Mouse (Mus musculus): ENCODE measurements around the gene Zfp341. TPM values are rescaled to one million over a fixed set of nuclear protein-coding genes. Genes with fewer than 3 reads are reported as not detected.

Gene Zfp341
- polyA plus RNA-seq, 1 experiment from 2014 or later: 0.85 TPM

DNA sequence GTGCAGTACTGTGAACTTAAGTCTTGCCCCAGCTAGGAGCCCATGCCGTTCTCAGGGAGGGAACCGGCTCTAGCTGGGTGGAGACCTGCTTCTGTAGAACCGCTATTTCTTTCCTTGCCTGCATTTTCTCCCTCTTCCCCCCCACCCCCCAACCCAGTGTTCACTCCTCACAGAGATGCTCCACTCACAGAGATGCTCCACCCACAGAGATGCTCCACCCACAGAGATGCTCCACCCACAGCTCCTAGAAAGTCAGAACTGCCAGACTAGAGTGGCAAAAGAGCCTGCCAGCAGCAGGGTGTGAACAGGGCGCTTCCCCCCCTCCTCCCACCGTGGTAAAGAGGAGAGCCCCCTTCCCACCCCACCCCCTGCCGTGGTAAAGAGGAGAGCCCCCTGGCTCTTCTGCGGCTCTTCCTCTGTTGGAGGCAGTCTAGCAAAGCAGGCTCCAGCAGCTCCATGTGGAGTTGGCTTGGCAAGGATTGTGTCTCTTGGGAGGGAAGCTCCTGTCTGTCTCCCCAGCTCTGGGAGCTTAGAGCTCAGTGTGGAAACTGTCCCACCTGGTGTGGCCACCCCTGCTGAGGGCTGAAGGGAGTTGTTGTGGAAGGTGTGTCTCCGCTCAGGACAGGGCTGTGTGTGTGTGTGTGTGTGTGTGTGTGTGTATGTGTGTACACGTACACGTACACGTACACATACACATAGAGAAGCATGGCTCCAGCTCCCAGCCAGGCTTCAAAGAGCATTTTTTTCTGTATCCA is 80.3 kb downstream of the Zfp341 start:
- no peak for TF ChIP-seq EP300 (IDR thresholded peaks at IDR 0.05; ENCODE audit: low read depth)
- TF ChIP-seq CTCF (IDR thresholded peaks at IDR 0.05; ENCODE audit: low read depth): no peak
- Histone ChIP-seq H3K36me3 (replicated peaks; ENCODE audit: insufficient read depth, low read length) (peaks cover 49% of the 10 kb centered on the region), H3K4me2 (ENCODE audit: low read depth, low read length) (no peak overlapping the region), H3K4me3 (ENCODE audit: low read depth, low read length) (no peak overlapping the region), H3K27me3 (ENCODE audit: insufficient read depth, low read length) (no peaks in the 10 kb centered on the region), H3K9me3 (ENCODE audit: low read length) (no peaks in the 10 kb centered on the region), H3K27ac (ENCODE audit: low read depth) (no peak overlapping the region), H3K4me1 (ENCODE audit: insufficient read depth) (no peaks in the 10 kb centered on the region), H3K9ac (replicated peaks) (no peak overlapping the region)
- DNase-seq: no peak
- WGBS (ENCODE audit: insufficient replicate concordance): 83% methylated on average over 11 of the region's 11 CpGs
- ATAC-seq: no peak

DNA sequence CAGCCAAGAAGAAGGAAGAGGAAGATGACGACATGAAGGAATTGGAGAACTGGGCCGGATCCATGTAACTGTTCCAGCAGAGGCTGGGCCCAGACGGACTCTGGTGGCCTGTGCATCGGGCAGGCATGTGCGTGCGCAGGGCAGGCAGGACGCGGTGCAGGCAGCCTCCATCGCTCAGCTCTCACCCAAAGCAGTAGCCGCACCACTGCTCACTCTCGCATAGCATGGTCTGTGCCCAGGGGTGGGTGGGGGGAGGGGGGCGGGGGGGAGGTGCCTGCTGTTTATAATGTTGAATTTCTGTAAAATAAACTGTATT is 80.8 kb downstream of the Zfp341 start:
- Histone ChIP-seq H3K27ac (ENCODE audit: low read depth) (no peak overlapping the region), H3K27me3 (ENCODE audit: insufficient read depth, low read length) (no peaks in the 10 kb centered on the region), H3K36me3 (replicated peaks; ENCODE audit: insufficient read depth, low read length) (peaks cover 49% of the 10 kb centered on the region), H3K4me3 (ENCODE audit: low read depth, low read length) (no peak overlapping the region), H3K9ac (replicated peaks) (no peak overlapping the region), H3K4me2 (ENCODE audit: low read depth, low read length) (no peak overlapping the region), H3K9me3 (ENCODE audit: low read length) (no peaks in the 10 kb centered on the region), H3K4me1 (ENCODE audit: insufficient read depth) (no peaks in the 10 kb centered on the region)
- ATAC-seq: no peak
- no peak for TF ChIP-seq EP300 (IDR thresholded peaks at IDR 0.05; ENCODE audit: low read depth)
- no peak for TF ChIP-seq CTCF (IDR thresholded peaks at IDR 0.05; ENCODE audit: low read depth)
- 90% methylated on average over 12 of the region's 12 CpGs for WGBS (ENCODE audit: insufficient replicate concordance)
- no peak for DNase-seq

DNA sequence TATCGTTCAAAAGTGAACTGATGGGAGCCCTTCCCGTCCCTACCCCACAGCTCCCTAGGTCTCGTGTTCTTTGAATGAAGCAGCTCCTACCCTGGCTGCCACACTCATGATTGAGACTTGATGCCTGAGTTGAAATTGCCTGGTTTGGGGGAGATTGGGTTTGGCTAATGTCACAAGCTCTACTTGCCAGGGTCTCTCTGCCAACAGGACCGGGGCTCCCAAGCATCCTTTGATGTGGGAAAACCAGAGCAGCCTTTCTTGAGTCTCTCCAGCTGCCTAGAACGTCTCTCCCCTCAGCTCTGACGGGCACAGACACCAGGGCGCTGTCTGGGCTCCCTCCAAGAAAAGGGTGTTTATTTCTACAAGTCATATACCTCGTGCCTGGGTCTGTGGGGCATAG is 82.6 kb downstream of the Zfp341 start:
- DNase-seq (no peak), ATAC-seq (no peak)
- H3K27ac ChIP-seq (ENCODE audit: low read depth): no peak overlapping the region
- no peak overlapping the region for H3K9ac ChIP-seq (replicated peaks)
- no peak overlapping the region for H3K4me3 ChIP-seq (ENCODE audit: low read depth, low read length)
- no peaks in the 10 kb centered on the region for H3K27me3 ChIP-seq (ENCODE audit: insufficient read depth, low read length)
- no peaks in the 10 kb centered on the region for H3K4me1 ChIP-seq (ENCODE audit: insufficient read depth)
- H3K9me3 ChIP-seq (ENCODE audit: low read length): no peaks in the 10 kb centered on the region
- TF ChIP-seq CTCF (IDR thresholded peaks at IDR 0.05; ENCODE audit: low read depth) (no peak), EP300 (IDR thresholded peaks at IDR 0.05; ENCODE audit: low read depth) (no peak)
- H3K4me2 ChIP-seq (ENCODE audit: low read depth, low read length): no peak overlapping the region
- 84% methylated on average over 8 of the region's 8 CpGs for WGBS (ENCODE audit: insufficient replicate concordance)
- peaks cover 35% of the 10 kb centered on the region for H3K36me3 ChIP-seq (replicated peaks; ENCODE audit: insufficient read depth, low read length)

Other genes starting within 250 kb of the Zfp341 start
- 5.1 and 23.7 TPM in 2 replicates for gene Cdk5rap1, start 240.3 kb upstream of the Zfp341 start, polyA plus RNA-seq (2015; fragmentation: Nextera tagmentation; extraction: Ambion mirVana)
- 4.7 and 6.0 TPM in 2 replicates for gene Snta1, start 205.2 kb upstream of the Zfp341 start, polyA plus RNA-seq (2015; fragmentation: Nextera tagmentation; extraction: Ambion mirVana)
- 3.9 and 6.0 TPM in 2 replicates for gene Cbfa2t2, start 176.8 kb upstream of the Zfp341 start, polyA plus RNA-seq (2015; fragmentation: Nextera tagmentation; extraction: Ambion mirVana)
- gene 1700003F12Rik, start 66.2 kb upstream of the Zfp341 start, polyA plus RNA-seq (2015; fragmentation: Nextera tagmentation; extraction: Ambion mirVana): 3.1 and 3.8 TPM in 2 replicates
- gene Actl10, start 61.5 kb upstream of the Zfp341 start, polyA plus RNA-seq (2015; fragmentation: Nextera tagmentation; extraction: Ambion mirVana): 0.07 TPM in 1 of 2 replicates, not detected in the other
- gene Necab3, start 54.4 kb upstream of the Zfp341 start, polyA plus RNA-seq (2015; fragmentation: Nextera tagmentation; extraction: Ambion mirVana): 0.13 and 0.19 TPM in 2 replicates
- gene E2f1, start 43.4 kb upstream of the Zfp341 start, polyA plus RNA-seq (2015; fragmentation: Nextera tagmentation; extraction: Ambion mirVana): 7.3 and 7.4 TPM in 2 replicates
- gene Pxmp4, start 9.6 kb upstream of the Zfp341 start, polyA plus RNA-seq (2015; fragmentation: Nextera tagmentation; extraction: Ambion mirVana): 64.2 and 68.5 TPM in 2 replicates
- 0.40 and 0.45 TPM in 2 replicates for gene 4930519P11Rik, start 140 bp downstream of the Zfp341 start, polyA plus RNA-seq (2015; fragmentation: Nextera tagmentation; extraction: Ambion mirVana)
- 11.9 and 13.1 TPM in 2 replicates for gene Chmp4b, start 38.4 kb downstream of the Zfp341 start, polyA plus RNA-seq (2015; fragmentation: Nextera tagmentation; extraction: Ambion mirVana)
- not detected in 2 replicates for gene Gm14214, start 156.7 kb downstream of the Zfp341 start, polyA plus RNA-seq (2015; fragmentation: Nextera tagmentation; extraction: Ambion mirVana)
- gene Raly, start 177.8 kb downstream of the Zfp341 start, polyA plus RNA-seq (2015; fragmentation: Nextera tagmentation; extraction: Ambion mirVana): 10.0 and 12.1 TPM in 2 replicates
- gene a, start 178.1 kb downstream of the Zfp341 start, polyA plus RNA-seq (2015; fragmentation: Nextera tagmentation; extraction: Ambion mirVana): 0.31 TPM in 1 of 2 replicates, not detected in the other

Measured in liver, postnatal 0 days (tissue).